Mouse (Mus musculus) intestine, postnatal 0 days (tissue): ENCODE measurements around the gene Cabin1. TPM values are rescaled to one million over a fixed set of nuclear protein-coding genes. Genes with fewer than 3 reads are reported as not detected.

Source experiments
- ATAC-seq: fragments of 200-750 bp; cut with Nextera tagmentation; 2 replicates; pipeline ENCODE4 v1.8.0; 2017; ENCODE audit warnings: mild to moderate bottlenecking, moderate TSS enrichment, moderate library complexity
- H3K27ac ChIP-seq: fragments of 300-500 bp; sonication (generic); 2 replicates; pipeline ENCODE4 v1.5.1; 2014; ENCODE audit warnings: mild to moderate bottlenecking, low read depth, low read length, moderate library complexity
- H3K27me3 ChIP-seq: fragments of 300-500 bp; sonication (generic); replicated peaks from 2 replicates; pipeline ENCODE4 v1.6.1; 2014; ENCODE audit warnings: low read length, mixed read lengths; ENCODE audit not compliant: control insufficient read depth, insufficient read depth
- H3K36me3 ChIP-seq: fragments of 300-500 bp; sonication (generic); 2 replicates; pipeline ENCODE4 v1.6.1; 2014; ENCODE audit warnings: mild to moderate bottlenecking, moderate library complexity; ENCODE audit not compliant: control insufficient read depth, insufficient read depth
- H3K4me1 ChIP-seq: fragments of 300-500 bp; sonication (generic); replicated peaks from 2 replicates; pipeline ENCODE4 v1.6.1; 2014; ENCODE audit warnings: antibody characterized with exemption, low read length, mixed read lengths; ENCODE audit not compliant: control insufficient read depth, insufficient read depth
- H3K4me2 ChIP-seq: fragments of 300-500 bp; sonication (generic); replicated peaks from 2 replicates; pipeline ENCODE4 v1.6.1; 2014; ENCODE audit warnings: low read depth, mild to moderate bottlenecking, moderate library complexity
- H3K4me3 ChIP-seq: fragments of 300-500 bp; sonication (generic); 2 replicates; pipeline ENCODE4 v1.5.1; 2014; ENCODE audit warnings: low read depth, low read length
- H3K9ac ChIP-seq: fragments of 300-500 bp; sonication (generic); 2 replicates; pipeline ENCODE4 v1.6.1; 2014; ENCODE audit warnings: mild to moderate bottlenecking, low read depth, low read length
- H3K9me3 ChIP-seq: fragments of 300-500 bp; sonication (generic); 2 replicates; pipeline ENCODE4 v1.6.1; 2016; ENCODE audit warnings: mixed run types; ENCODE audit not compliant: control insufficient read depth
- CTCF ChIP-seq: sonication (generic); IDR thresholded peaks from 2 replicates; pipeline ENCODE4 v1.5.1; 2016; ENCODE audit warnings: low read depth, mild to moderate bottlenecking, control low read depth, antibody characterized with exemption, moderate library complexity
- WGBS: fragments of 180-500 bp; shearing (Covaris S2); extraction: QIAGEN DNeasy Blood & Tissue Kit; methylation state at CpG from one replicate; pipeline ENCODE4 v1.1.7; 2014; 5-methylcytosine and 5-hydroxymethylcytosine counted together
- polyA plus RNA-seq: library from polyadenylated mRNA; unstranded; fragments of >200 nt; fragmentation: Nextera tagmentation; extraction: Ambion mirVana; gene quantifications from 2 replicates; pipeline ENCODE4 v1.2.1, GENCODE M21; 2015

The Cabin1 gene
- polyA plus RNA-seq, 1 experiment from 2014 or later = 14.1 TPM

DNA sequence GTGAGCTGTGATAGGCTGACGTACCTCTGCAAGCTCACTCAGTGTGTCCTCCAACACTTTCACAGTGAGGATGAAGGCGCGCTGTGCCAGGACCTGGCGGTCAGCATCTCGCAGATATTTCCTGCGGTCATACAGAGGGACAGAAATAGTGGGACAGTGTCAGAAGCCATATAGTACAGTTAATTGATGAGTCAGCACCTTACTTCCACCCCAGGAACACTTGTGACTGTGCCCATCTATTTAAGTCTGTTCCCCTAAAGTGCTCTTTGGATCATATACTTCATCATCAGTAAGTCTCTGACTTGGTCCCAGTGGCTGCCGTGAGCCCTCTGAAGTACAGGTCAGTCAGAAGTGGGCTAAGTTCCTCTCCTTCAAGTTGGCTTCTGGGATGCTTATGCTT, 106.4 kb downstream of the Cabin1 start:
- Histone ChIP-seq H3K4me1 (no peaks in the 10 kb centered on the region), H3K9ac (no peak overlapping the region), H3K4me3 (no peak overlapping the region), H3K36me3 (peaks cover 84% of the 10 kb centered on the region), H3K4me2 (no peak overlapping the region), H3K27ac (no peak overlapping the region), H3K27me3 (no peaks in the 10 kb centered on the region), H3K9me3 (no peaks in the 10 kb centered on the region)
- no peak for ATAC-seq
- WGBS = 97% methylated on average over 7 of the region's 7 CpGs
- TF ChIP-seq CTCF = no peak

DNA sequence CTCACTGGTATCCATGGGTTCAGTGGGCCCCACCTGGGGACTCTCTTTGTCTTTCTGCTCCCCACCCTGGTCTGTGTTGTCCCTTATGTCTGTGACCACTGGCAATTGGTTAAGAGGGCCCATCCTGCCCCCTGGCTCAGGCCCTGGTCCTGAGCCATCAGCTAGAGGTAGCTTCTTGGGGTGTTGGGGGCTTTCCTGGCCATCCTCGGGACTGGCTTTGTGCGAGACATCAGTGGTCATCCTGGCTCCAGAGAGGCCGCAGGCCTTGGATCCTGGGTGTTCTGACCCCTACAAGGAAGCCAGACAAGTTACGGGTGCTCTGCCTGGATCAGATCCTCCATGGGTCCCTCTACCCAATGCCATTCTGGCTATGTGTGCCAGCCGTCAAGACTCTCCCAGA, 107.0 kb downstream of the Cabin1 start:
- no peak for TF ChIP-seq CTCF

DNA sequence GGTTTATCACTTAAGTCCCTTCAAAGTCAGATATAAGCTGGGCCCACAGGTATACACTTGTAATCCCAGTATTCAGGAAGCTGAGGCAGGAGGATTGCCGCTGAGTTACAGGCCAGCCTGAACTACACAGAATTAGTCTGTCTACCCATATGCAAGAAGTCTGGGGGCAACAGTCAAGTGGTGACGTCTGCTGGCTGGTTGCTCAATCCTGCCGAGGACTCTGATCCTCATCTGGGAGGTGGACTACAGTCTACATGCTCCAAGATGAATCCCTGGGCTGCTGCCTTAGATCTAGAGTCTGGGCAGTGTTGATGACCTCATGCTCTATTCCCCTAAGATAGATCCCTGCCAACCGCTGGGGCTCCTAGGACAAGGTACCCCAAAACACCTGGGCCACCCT, 110.1 kb downstream of the Cabin1 start:
- peaks cover 91% of the 10 kb centered on the region for H3K36me3 ChIP-seq
- H3K27ac ChIP-seq = peak overlapping the region; percentile 69
- TF ChIP-seq CTCF = no peak
- ATAC-seq = peak; percentile 74
- no peaks in the 10 kb centered on the region for H3K9me3 ChIP-seq
- H3K9ac ChIP-seq = no peak overlapping the region
- no peak overlapping the region for H3K4me2 ChIP-seq
- no peaks in the 10 kb centered on the region for H3K27me3 ChIP-seq
- no peak overlapping the region for H3K4me3 ChIP-seq
- H3K4me1 ChIP-seq = no peaks in the 10 kb centered on the region
- 67% methylated on average over 4 of the region's 4 CpGs for WGBS

More for the DNA sequence above, 107.0 kb downstream of the Cabin1 start:
- Histone ChIP-seq H3K9ac (no peak overlapping the region), H3K36me3 (peaks cover 85% of the 10 kb centered on the region), H3K4me2 (no peak overlapping the region), H3K4me3 (no peak overlapping the region), H3K9me3 (no peaks in the 10 kb centered on the region), H3K27ac (no peak overlapping the region), H3K4me1 (no peaks in the 10 kb centered on the region), H3K27me3 (no peaks in the 10 kb centered on the region)
- ATAC-seq = no peak
- 95% methylated on average over 5 of the region's 5 CpGs for WGBS

DNA sequence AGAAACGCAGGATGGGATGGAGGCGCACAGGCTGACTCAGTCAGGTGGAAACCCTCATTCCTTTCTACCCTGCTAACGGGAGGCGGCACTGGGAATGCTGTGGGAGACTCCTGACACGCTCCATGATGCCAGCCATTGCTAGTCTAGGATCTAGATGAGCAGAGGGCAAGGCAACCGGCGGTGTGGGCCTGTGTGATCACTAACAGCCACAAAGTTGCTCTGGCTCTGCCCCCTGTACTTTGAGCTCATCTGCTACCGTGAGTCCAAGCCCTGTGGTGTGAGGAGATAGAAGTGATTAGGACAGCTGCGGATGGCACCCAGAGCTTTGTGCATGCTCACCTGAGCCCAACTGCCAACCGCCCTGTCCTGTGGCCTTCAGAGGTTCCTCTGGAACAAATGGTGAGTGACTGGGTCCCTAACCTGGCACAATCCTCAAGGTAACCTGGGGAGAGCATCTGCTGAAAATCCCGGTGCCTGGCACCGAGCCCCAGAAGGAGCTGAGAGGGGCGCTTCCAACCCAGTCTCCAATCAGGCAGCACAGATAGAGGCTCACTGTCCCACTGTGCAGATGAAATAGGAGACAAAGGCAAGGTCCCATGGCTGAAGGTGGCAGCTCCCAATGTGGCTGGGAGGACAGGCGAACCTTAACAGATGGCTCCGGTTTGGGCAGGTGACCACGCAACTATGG, 112.6 kb downstream of the Cabin1 start:
- 85% methylated on average over 16 of the region's 16 CpGs for WGBS
- H3K9me3 ChIP-seq = no peaks in the 10 kb centered on the region
- peaks cover 69% of the 10 kb centered on the region for H3K36me3 ChIP-seq
- no peak for TF ChIP-seq CTCF
- no peaks in the 10 kb centered on the region for H3K4me1 ChIP-seq
- no peak overlapping the region for H3K4me2 ChIP-seq
- peak overlapping the region; percentile 60; the same call in 1 of the 2 replicates for H3K27ac ChIP-seq
- H3K9ac ChIP-seq = no peak overlapping the region
- peak; percentile 37 for ATAC-seq
- no peaks in the 10 kb centered on the region for H3K27me3 ChIP-seq
- H3K4me3 ChIP-seq = no peak overlapping the region

DNA sequence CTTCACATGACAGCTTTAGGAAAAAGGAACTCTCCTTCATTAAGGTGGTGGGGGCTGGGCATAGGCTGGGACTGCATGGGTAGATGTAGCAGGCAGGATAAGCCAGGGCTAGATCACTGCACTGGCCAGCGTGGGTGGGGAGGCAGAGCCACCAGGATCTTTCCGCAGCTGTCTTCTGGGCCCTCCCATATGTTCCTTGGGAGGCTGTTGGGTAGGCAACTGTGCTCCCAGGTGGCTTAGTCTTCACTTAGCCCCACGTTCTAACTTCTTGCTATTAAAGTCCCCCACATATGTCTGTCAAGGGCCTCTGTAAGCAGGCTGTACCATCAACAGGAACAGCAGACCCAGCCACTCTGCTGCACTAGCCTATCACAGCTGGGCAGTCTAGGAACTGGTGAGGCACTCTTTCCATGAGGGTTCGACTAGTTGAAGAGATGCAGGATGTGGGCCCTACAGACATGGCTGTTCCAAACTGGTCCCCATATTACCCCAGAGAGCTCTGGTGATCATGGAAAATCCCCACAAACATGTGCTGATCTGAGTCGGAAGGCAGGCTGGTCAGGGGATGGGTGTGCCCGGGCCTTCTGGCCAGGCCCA, 113.7 kb downstream of the Cabin1 start:
- Histone ChIP-seq H3K4me3 (no peak overlapping the region), H3K27me3 (no peaks in the 10 kb centered on the region), H3K9ac (no peak overlapping the region), H3K27ac (no peak overlapping the region), H3K36me3 (peaks cover 70% of the 10 kb centered on the region), H3K4me1 (no peaks in the 10 kb centered on the region), H3K9me3 (no peaks in the 10 kb centered on the region), H3K4me2 (no peak overlapping the region)
- WGBS = 90% methylated on average over 6 of the region's 6 CpGs
- no peak for ATAC-seq
- TF ChIP-seq CTCF = no peak

DNA sequence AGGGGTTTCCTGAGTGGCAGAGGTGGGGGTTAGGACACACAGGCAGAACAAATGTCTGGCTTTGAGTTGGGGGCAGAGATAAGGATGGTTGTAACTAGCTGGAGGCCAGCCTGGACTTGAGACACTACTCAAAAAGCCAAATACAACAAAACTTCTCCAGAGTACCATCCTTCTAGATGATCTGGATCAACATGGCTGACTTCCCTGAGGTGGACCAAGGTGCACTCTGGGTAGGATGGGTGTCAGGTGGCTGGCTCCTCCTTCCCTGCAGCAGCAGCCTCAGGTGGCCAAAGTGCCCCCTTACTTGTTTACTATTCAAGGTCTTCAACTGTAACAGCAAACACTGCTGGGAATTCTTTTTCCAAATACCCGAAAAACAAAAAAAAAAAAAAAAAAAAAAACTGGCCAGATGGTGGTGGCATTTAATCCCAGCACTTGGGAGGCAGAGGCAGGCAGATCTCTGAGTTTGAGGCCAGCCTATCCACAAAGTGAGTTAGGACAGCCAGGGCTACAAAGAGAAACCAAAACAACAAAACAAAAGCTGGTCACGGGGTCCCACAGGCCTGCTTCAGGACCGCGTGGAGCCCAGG, 114.6 kb downstream of the Cabin1 start:
- H3K4me3 ChIP-seq = no peak overlapping the region
- no peaks in the 10 kb centered on the region for H3K4me1 ChIP-seq
- WGBS = 89% methylated on average over 4 of the region's 4 CpGs
- H3K9ac ChIP-seq = no peak overlapping the region
- no peaks in the 10 kb centered on the region for H3K9me3 ChIP-seq
- no peak for ATAC-seq
- no peak overlapping the region for H3K4me2 ChIP-seq
- peaks cover 61% of the 10 kb centered on the region for H3K36me3 ChIP-seq
- TF ChIP-seq CTCF = no peak
- H3K27ac ChIP-seq = no peak overlapping the region
- H3K27me3 ChIP-seq = no peaks in the 10 kb centered on the region
